Mouse (Mus musculus): ENCODE results near the gene Insig1. TPM values are rescaled to one million over a fixed set of nuclear protein-coding genes. Genes with fewer than 3 reads are reported as not detected.
A peak's percentile ranks its signal among the peaks of the same experiment; 100 is the strongest.

The Insig1 gene
- polyA plus RNA-seq, 1 experiment from 2014 or later = 79.5 TPM

- Histone ChIP-seq H3K27ac (ENCODE audit: low read depth, low read length) (no peak overlapping the region), H3K4me1 (ENCODE audit: control insufficient read depth, insufficient read depth, low read depth, low read length) (peaks cover 13% of the 10 kb centered on the region), H3K36me3 (ENCODE audit: control insufficient read depth, insufficient read depth, low read length) (no peaks in the 10 kb centered on the region), H3K9me3 (ENCODE audit: control insufficient read depth, low read length) (no peaks in the 10 kb centered on the region), H3K9ac (ENCODE audit: low read depth, low read length) (no peak overlapping the region), H3K27me3 (replicated peaks; ENCODE audit: control insufficient read depth, insufficient read depth, low read length) (peaks cover 55% of the 10 kb centered on the region), H3K4me2 (ENCODE audit: low read length) (peak overlapping the region; percentile 25), H3K4me3 (ENCODE audit: low read length) (0 out of 2 replicates have a peak overlapping the region, but pooled peaks have one; percentile 5)
- ATAC-seq = peak; percentile 82
- WGBS = 1% methylated on average over 27 of the region's 27 CpGs
Observed at GRCm38 (mm10) chr5:28122491-28123454, 51.6 kb downstream of the Insig1 start.

GRCm38 (mm10) chr5:28123455-28123825 is 52.3 kb downstream of the Insig1 start:
- Histone ChIP-seq H3K36me3 (ENCODE audit: control insufficient read depth, insufficient read depth, low read length) (no peaks in the 10 kb centered on the region), H3K9me3 (ENCODE audit: control insufficient read depth, low read length) (no peaks in the 10 kb centered on the region), H3K9ac (ENCODE audit: low read depth, low read length) (no peak overlapping the region), H3K4me2 (ENCODE audit: low read length) (peak overlapping the region; percentile 25), H3K27me3 (replicated peaks; ENCODE audit: control insufficient read depth, insufficient read depth, low read length) (peaks cover 58% of the 10 kb centered on the region), H3K4me3 (ENCODE audit: low read length) (peak overlapping the region; percentile 5; the same call in 1 of the 2 replicates), H3K27ac (ENCODE audit: low read depth, low read length) (no peak overlapping the region), H3K4me1 (ENCODE audit: control insufficient read depth, insufficient read depth, low read depth, low read length) (peaks cover 8% of the 10 kb centered on the region)
- ATAC-seq = no peak
- 5% methylated on average over 11 of the region's 11 CpGs for WGBS

- no peaks in the 10 kb centered on the region for H3K36me3 ChIP-seq (ENCODE audit: control insufficient read depth, insufficient read depth, low read length)
- peak overlapping the region; percentile 42 for H3K4me2 ChIP-seq (ENCODE audit: low read length)
- 6% methylated on average over 28 of the region's 28 CpGs for WGBS
- peak overlapping the region; percentile 15; the same call in 1 of the 2 replicates for H3K4me3 ChIP-seq (ENCODE audit: low read length)
- H3K27ac ChIP-seq (ENCODE audit: low read depth, low read length) = 0 out of 2 replicates have a peak overlapping the region, but pooled peaks have one; percentile 8
- H3K9me3 ChIP-seq (ENCODE audit: control insufficient read depth, low read length) = no peaks in the 10 kb centered on the region
- H3K27me3 ChIP-seq (replicated peaks; ENCODE audit: control insufficient read depth, insufficient read depth, low read length) = peaks cover 51% of the 10 kb centered on the region
- ATAC-seq = peak; percentile 74
- peaks cover 7% of the 10 kb centered on the region; the same call in 1 of the 2 replicates for H3K4me1 ChIP-seq (ENCODE audit: control insufficient read depth, insufficient read depth, low read depth, low read length)
- H3K9ac ChIP-seq (ENCODE audit: low read depth, low read length) = no peak overlapping the region
Observed at GRCm38 (mm10) chr5:28124321-28125230, 53.4 kb downstream of the Insig1 start.

Other genes starting within 250 kb of the Insig1 start
- 1.9 and 2.0 TPM in 2 replicates for gene Htr5a, start 229.2 kb upstream of the Insig1 start, polyA plus RNA-seq (2015; fragmentation: Nextera tagmentation; extraction: Ambion mirVana)
- 0.40 and 0.55 TPM in 2 replicates for gene En2, start 94.3 kb downstream of the Insig1 start, polyA plus RNA-seq (2015; fragmentation: Nextera tagmentation; extraction: Ambion mirVana)
- 25.0 and 35.3 TPM in 2 replicates for gene Cnpy1, start 174.4 kb downstream of the Insig1 start, polyA plus RNA-seq (2015; fragmentation: Nextera tagmentation; extraction: Ambion mirVana)
- 10.5 and 13.6 TPM in 2 replicates for gene Rbm33, start 245.8 kb downstream of the Insig1 start, polyA plus RNA-seq (2015; fragmentation: Nextera tagmentation; extraction: Ambion mirVana)